Mouse (Mus musculus) midbrain, embryonic 11.5 days (tissue): ENCODE measurements around the gene Ccdc65. TPM values are rescaled to one million over a fixed set of nuclear protein-coding genes. Genes with fewer than 3 reads are reported as not detected.

ENCODE experiments used
- ATAC-seq: fragments of 200-750 bp; cut with Nextera tagmentation; 2 replicates; pipeline ENCODE4 v1.8.0; 2017; ENCODE audit warnings: moderate TSS enrichment, moderate library complexity; ENCODE audit not compliant: low FRiP score
- DNase-seq: peaks from one replicate; pipeline ENCODE4 v3.0.0; 2015; ENCODE audit warnings: low spot score; ENCODE audit errors: missing footprints
- H3K27ac ChIP-seq: fragments of 300-500 bp; sonication (generic); 2 replicates; pipeline ENCODE4 v1.5.1; 2014; ENCODE audit warnings: low read depth, low read length
- H3K27me3 ChIP-seq: fragments of 300-500 bp; sonication (generic); 2 replicates; pipeline ENCODE4 v1.6.1; 2014; ENCODE audit warnings: mild to moderate bottlenecking, low read length, moderate library complexity, mixed read lengths; ENCODE audit not compliant: control insufficient read depth, insufficient read depth
- H3K36me3 ChIP-seq: fragments of 300-500 bp; sonication (generic); 2 replicates; pipeline ENCODE4 v1.6.1; 2014; ENCODE audit warnings: mild to moderate bottlenecking, low read length, moderate library complexity, mixed read lengths; ENCODE audit not compliant: control insufficient read depth, insufficient read depth
- H3K4me1 ChIP-seq: fragments of 300-500 bp; sonication (generic); 2 replicates; pipeline ENCODE4 v1.6.1; 2014; ENCODE audit warnings: low read length; ENCODE audit not compliant: control insufficient read depth, insufficient read depth
- H3K4me2 ChIP-seq: fragments of 300-500 bp; sonication (generic); 2 replicates; pipeline ENCODE4 v1.6.1; 2014; ENCODE audit warnings: mild to moderate bottlenecking, moderate library complexity
- H3K4me3 ChIP-seq: fragments of 300-500 bp; sonication (generic); 2 replicates; pipeline ENCODE4 v1.5.1; 2014; ENCODE audit warnings: low read depth, low read length
- H3K9ac ChIP-seq: fragments of 300-500 bp; sonication (generic); 2 replicates; pipeline ENCODE4 v1.6.1; 2014; ENCODE audit warnings: low read length
- H3K9me3 ChIP-seq: fragments of 300-500 bp; sonication (generic); 2 replicates; pipeline ENCODE4 v1.6.1; 2016; ENCODE audit warnings: low read length; ENCODE audit not compliant: control insufficient read depth
- WGBS: fragments of 180-500 bp; shearing (Covaris S2); extraction: QIAGEN DNeasy Blood & Tissue Kit; methylation state at CpG from one replicate; pipeline ENCODE4 v1.1.7; 2014; 5-methylcytosine and 5-hydroxymethylcytosine counted together
- polyA plus RNA-seq: library from polyadenylated mRNA; unstranded; fragments of >200 nt; fragmentation: Nextera tagmentation; extraction: Ambion mirVana; gene quantifications from 2 replicates; pipeline ENCODE4 v1.2.1, GENCODE M21; 2014

Ccdc65 gene
- polyA plus RNA-seq, 1 experiment from 2014 or later: 0.71 TPM

GRCm38 (mm10) chr15:98674994-98675545, 32.9 kb upstream of the Ccdc65 start:
- Histone ChIP-seq H3K4me2 (peak overlapping the region; percentile 95), H3K4me3 (peak overlapping the region; percentile 54), H3K36me3 (peaks cover 2% of the 10 kb centered on the region; the same call in 1 of the 2 replicates), H3K27ac (peak overlapping the region; percentile 72; the same call in 1 of the 2 replicates), H3K4me1 (peaks cover 41% of the 10 kb centered on the region), H3K9me3 (no peaks in the 10 kb centered on the region), H3K9ac (peak overlapping the region; percentile 50), H3K27me3 (peaks cover 2% of the 10 kb centered on the region; the same call in 1 of the 2 replicates)
- ATAC-seq (no peak), DNase-seq (no peak)
- 23% methylated on average over 11 of the region's 11 CpGs for WGBS

GRCm38 (mm10) chr15:98675634-98676250, 32.3 kb upstream of the Ccdc65 start:
- 11% methylated on average over 14 of the region's 14 CpGs for WGBS
- Histone ChIP-seq H3K27me3 (peaks cover 2% of the 10 kb centered on the region; the same call in 1 of the 2 replicates), H3K4me1 (peaks cover 41% of the 10 kb centered on the region), H3K9me3 (no peaks in the 10 kb centered on the region), H3K9ac (peak overlapping the region; percentile 50), H3K36me3 (peaks cover 2% of the 10 kb centered on the region; the same call in 1 of the 2 replicates), H3K27ac (peak overlapping the region; percentile 72; the same call in 1 of the 2 replicates), H3K4me3 (peak overlapping the region; percentile 54), H3K4me2 (peak overlapping the region; percentile 95)
- ATAC-seq (no peak), DNase-seq (peak; percentile 92)

DNA sequence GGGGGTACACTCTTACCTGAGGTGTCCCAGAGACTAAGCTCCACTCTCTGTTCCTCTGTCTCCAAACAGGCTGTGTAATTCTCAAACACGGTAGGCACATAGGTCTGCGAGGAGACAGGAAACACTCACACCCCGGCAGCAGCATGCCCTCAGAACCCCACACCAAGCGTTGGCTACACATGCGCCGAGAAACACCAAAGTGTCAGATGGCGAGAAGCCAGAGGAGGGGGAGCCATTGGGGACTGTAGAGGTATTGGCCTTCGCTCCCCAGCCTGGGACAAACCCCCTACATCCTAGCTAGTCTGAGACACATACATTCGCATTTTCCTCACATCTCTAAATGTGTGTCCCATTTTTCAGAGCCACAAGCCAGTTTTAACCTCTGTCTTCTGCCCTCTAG, 31.5 kb upstream of the Ccdc65 start:
- Histone ChIP-seq H3K4me2 (peak overlapping the region; percentile 95), H3K4me1 (peaks cover 41% of the 10 kb centered on the region), H3K36me3 (peaks cover 2% of the 10 kb centered on the region; the same call in 1 of the 2 replicates), H3K27ac (no peak overlapping the region), H3K4me3 (peak overlapping the region; percentile 54), H3K9ac (peak overlapping the region; percentile 50), H3K27me3 (peaks cover 2% of the 10 kb centered on the region; the same call in 1 of the 2 replicates), H3K9me3 (no peaks in the 10 kb centered on the region)
- WGBS: 3% methylated on average over 9 of the region's 9 CpGs
- no peak for ATAC-seq
- DNase-seq: peak; percentile 90

- Histone ChIP-seq H3K4me1 (peaks cover 41% of the 10 kb centered on the region), H3K36me3 (peaks cover 2% of the 10 kb centered on the region; the same call in 1 of the 2 replicates), H3K4me2 (peak within 1 kb of the TSS; percentile 95), H3K4me3 (peak within 1 kb of the TSS; percentile 54), H3K9me3 (no peaks in the 10 kb centered on the region), H3K27ac (no peak within 1 kb of the TSS), H3K27me3 (peaks cover 2% of the 10 kb centered on the region; the same call in 1 of the 2 replicates), H3K9ac (peak within 1 kb of the TSS; percentile 50)
- peak; percentile 94 for ATAC-seq
- whole genome bisulfite sequencing: under 1% methylated on average over 37 of the region's 37 CpGs
- peak; percentile 97 for DNase-seq
Measured at GRCm38 (mm10) chr15:98676940-98677728, 30.9 kb upstream of the Ccdc65 start, which contains the start of gene Rnd1. Gene Rnd1 (minus strand): TSS chr15:98677461.

DNA sequence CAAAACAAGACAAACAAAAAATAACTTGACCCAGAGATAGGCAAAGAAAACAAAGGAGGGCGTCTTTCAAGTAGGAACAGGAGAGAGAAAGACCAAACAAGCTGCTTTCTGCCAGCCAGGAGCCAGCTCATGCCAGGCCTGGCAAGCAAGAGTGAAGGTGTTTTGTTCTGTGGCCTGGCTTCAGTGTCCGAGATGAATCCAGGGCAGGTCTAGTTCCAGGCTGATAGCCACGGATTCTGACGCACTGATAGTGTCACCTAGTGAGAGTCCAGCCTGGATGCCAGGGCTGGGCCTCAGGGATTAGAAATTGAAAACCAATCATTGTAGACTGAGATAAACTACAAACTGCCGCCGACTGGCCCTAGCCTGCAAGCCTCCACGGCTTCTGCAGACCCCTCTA, 30.0 kb upstream of the Ccdc65 start:
- H3K9ac ChIP-seq: no peak overlapping the region
- H3K9me3 ChIP-seq: no peaks in the 10 kb centered on the region
- H3K4me3 ChIP-seq: no peak overlapping the region
- ATAC-seq (no peak), DNase-seq (no peak)
- WGBS: 69% methylated on average over 7 of the region's 7 CpGs
- peaks cover 41% of the 10 kb centered on the region for H3K4me1 ChIP-seq
- H3K4me2 ChIP-seq: peak overlapping the region; percentile 95
- no peak overlapping the region for H3K27ac ChIP-seq
- peaks cover 2% of the 10 kb centered on the region; the same call in 1 of the 2 replicates for H3K27me3 ChIP-seq
- H3K36me3 ChIP-seq: no peaks in the 10 kb centered on the region; the same call in 1 of the 2 replicates

DNA sequence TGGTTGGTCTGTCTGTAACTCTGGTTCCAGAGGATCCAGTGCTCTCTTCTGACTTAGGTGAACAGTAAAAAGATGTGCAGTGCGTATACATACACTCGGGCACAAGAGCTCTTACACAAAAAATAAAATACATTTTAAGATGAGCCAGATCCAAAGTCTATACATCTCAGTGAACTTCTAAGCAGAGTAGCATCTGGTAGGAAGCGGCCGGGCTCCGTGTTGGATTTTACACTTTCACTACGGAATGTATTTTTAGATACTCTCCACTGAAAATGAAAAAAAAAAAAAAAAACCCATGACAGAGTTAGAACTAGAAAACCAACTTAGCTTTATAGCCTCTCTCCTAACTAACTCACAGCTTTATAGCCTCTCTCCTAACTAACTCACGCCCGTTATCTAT, 27.3 kb upstream of the Ccdc65 start:
- WGBS: 89% methylated on average over 8 of the region's 8 CpGs
- Histone ChIP-seq H3K36me3 (no peaks in the 10 kb centered on the region), H3K9ac (no peak overlapping the region), H3K4me2 (no peak overlapping the region), H3K4me3 (no peak overlapping the region), H3K27ac (no peak overlapping the region), H3K9me3 (no peaks in the 10 kb centered on the region), H3K27me3 (peaks cover 2% of the 10 kb centered on the region; the same call in 1 of the 2 replicates), H3K4me1 (peaks cover 20% of the 10 kb centered on the region)
- no peak for ATAC-seq
- DNase-seq: no peak

DNA sequence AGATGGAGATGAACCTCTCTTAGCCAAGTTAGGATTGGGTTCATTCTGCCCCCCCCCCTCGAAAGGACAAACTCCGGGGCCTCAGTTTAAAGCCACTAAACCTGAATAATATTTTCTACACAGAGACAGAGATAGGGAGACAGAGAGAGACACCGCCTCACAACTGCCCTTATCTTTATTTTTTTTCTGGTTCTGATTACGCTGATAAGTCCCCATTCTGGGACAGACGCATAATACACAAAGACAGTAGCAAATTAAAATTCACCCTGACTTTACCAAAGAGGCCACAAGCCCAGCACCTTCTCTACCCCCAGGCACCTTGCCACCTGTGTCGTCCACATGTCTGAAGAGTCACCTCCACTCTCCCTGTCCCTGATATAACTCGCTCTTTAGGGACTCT, 26.4 kb upstream of the Ccdc65 start:
- WGBS: 83% methylated on average over 7 of the region's 7 CpGs
- ATAC-seq: no peak
- H3K9me3 ChIP-seq: no peaks in the 10 kb centered on the region
- H3K4me2 ChIP-seq: no peak overlapping the region
- H3K4me3 ChIP-seq: no peak overlapping the region
- no peak overlapping the region for H3K9ac ChIP-seq
- H3K36me3 ChIP-seq: no peaks in the 10 kb centered on the region
- peaks cover 11% of the 10 kb centered on the region for H3K4me1 ChIP-seq
- H3K27ac ChIP-seq: no peak overlapping the region
- no peaks in the 10 kb centered on the region for H3K27me3 ChIP-seq
- DNase-seq: no peak

GRCm38 (mm10) chr15:98683177-98683576, 24.8 kb upstream of the Ccdc65 start:
- no peaks in the 10 kb centered on the region for H3K36me3 ChIP-seq
- WGBS: 78% methylated on average over 10 of the region's 10 CpGs
- H3K9ac ChIP-seq: no peak overlapping the region
- no peak overlapping the region for H3K4me3 ChIP-seq
- H3K9me3 ChIP-seq: no peaks in the 10 kb centered on the region
- no peaks in the 10 kb centered on the region for H3K27me3 ChIP-seq
- no peak for DNase-seq
- no peaks in the 10 kb centered on the region for H3K4me1 ChIP-seq
- H3K4me2 ChIP-seq: no peak overlapping the region
- H3K27ac ChIP-seq: no peak overlapping the region
- ATAC-seq: no peak
